Mouse (Mus musculus): ENCODE results near the gene Pcnp.

The Pcnp gene

DNA sequence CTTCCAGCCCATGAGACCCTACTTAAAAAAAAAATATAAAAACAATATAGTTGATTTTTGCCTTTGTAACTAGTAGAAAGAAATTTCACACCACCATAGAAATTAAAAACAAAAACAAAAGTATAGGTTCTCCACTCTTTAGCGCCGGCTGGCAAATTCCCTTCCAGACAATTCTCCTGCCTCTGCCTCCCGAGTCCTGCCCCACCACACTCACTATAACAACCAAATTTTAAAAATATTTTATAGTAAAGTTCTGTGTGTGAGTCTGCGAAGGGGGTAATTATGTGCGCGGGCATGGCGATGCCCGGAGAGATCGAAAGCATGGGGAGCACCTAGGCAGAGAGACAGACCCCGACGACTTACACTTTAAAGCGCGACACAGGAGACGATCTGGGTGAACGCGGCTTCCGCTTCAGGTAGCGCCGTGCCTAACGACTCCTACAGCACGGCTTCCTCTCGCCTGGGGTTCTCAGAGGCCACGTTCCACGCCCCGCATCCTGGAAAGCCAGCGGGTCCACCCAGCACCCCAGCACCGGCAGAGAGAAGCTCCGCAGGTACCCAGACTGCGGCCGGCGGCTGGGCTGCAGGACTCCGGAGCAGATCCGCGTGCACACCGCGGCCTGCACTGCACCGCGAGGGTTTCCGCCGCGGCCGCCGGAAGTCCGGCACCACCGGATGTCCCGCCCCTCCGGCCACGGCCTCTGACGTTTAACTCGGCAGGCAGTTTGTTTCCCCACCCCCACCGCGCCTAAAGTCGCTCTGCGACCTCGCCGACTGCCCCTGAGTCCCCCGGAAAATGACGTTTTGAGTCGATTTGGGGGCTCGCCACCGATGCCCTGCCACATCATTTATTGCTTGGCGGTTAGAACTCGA is 7.8 kb upstream of the Pcnp start, which contains the start of gene Trmt10c:
Gene Trmt10c, minus strand, starts transcription at position 682 of the 873 bp plus-strand sequence.
- in situ Hi-C loops (cut with MboI; ENCODE audit: unreplicated experiment in 2 of 2): no loop called here

DNA sequence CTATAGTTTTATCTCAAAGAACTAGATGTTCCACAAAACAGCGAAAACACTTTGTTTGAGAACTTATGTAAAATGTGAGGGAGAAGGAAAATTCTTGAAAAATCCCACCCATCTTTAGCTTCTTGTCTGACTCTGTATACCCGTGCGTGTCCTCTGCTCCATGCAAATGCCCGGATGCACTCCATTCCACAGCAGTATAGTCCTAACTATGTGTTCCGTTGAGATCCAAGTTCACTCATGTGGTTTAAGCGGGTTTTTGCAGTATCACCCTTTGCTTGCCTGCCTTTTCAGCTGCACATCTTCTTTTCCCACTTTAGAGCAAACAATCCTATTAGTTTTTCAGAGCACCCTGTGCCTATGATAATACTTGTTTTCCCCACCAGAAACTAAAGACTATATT is 7.0 kb upstream of the Pcnp start:
- in situ Hi-C loops (cut with MboI; ENCODE audit: unreplicated experiment in 2 of 2): no loop called here

DNA sequence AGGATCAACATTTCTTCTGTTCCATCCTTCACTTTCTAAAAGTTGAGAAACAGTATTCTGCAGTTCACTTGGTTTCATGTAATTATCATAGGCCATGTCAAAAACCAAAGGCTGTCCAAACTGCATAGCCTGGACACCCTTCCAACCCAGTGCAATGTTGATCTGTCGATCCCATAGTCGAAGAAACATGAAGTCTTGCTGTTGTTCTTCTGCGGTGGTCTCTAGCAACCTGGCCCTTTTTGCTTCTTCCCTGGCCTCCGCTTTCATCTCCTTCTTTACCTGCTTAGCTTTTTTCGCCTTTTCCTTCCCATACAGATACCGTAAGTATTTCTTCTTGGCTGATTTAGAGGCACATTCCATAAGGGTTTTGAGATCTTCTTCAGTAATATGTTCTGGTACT is 5.0 kb upstream of the Pcnp start:
- in situ Hi-C loops (cut with MboI; ENCODE audit: unreplicated experiment in 2 of 2): loop anchor here (5.0 kb wide), 2 partner anchors 33 to 62 kb away; partner anchors contain the start of gene Zbtb11 (in 1 of the 2)

DNA sequence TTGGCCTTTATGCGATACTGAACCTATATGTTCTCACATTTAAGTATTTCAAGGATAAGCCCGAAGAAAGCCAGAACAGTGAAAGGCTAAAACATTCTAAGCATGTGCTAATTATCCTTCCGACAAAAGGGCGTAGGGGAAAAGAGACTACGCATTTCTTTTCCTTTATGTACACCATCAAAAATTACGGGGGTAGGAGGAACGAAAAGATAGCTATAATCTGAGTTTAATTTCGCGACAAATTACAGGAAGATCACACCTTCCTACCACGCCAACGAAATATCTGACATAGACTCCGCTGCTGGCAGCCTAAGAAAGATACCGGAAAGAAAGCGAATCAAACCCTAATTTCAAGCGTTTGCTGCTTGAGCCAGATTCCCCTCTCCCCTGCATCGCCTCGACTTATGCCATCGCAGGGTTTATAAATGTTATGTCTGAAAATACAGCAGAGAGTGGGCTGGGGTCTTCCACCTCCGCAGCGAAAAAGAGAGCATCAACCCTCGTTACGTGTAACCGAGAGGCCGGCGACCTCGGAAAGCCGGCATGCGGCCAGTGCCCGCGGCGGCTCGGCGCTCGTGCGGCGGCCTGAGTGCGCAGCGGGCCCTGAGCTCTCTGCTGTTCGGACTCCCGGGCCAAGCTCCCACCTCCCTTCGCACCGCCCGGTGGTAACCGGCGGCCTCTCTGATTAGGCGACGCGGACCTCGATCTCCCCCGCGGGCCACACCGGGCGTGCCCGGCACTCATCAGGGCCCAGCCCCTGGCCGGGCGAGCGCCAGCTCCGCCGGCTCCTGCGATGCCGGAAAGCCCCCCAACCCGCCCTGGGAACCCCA is 602 bp downstream of the Pcnp start:
- in situ Hi-C loops (cut with MboI; ENCODE audit: unreplicated experiment in 2 of 2): loop anchor here (5.0 kb wide), 2 partner anchors 38 to 57 kb away; partner anchors contain the start of gene Zbtb11 (in 1 of the 2)

DNA sequence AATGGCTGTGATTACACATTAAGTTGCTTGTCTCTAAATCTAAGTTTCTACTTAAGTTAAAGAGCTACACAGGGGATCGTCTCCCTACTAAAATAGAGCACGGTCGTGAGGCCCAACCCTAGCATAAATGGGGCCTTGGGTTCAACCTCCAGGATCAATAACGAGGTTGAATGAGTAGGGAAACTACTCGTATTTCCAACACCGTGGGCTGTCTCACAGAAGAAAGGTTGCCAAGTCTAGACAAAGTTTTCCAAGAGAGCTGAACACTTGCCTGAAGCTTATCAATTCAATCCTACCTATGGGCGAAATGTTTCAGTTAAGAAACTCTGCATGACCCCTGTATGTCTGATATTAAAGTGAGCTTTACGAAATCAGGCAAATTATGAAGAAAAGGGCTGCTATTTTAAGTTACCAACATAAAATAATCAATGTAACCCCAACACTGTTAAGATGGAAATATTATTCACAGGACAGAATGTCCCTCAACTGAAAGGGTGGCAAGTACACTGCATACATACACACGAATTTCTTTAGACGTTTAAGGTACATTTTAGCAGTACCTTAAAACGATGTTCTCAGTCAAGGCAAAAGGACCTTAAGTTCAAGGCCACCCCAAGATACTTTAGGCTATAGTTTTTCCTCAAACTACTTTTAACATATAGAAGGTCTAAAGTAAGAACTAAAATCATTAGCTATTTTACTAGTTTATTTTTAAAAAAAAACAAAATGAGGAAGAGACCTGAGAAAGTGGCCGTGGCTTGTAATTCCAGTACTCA is 1.5 kb downstream of the Pcnp start:
- in situ Hi-C loops (cut with MboI; ENCODE audit: unreplicated experiment in 2 of 2): loop anchor here (5.0 kb wide), 2 partner anchors 39 to 56 kb away; partner anchors contain the start of gene Zbtb11 (in 1 of the 2)

DNA sequence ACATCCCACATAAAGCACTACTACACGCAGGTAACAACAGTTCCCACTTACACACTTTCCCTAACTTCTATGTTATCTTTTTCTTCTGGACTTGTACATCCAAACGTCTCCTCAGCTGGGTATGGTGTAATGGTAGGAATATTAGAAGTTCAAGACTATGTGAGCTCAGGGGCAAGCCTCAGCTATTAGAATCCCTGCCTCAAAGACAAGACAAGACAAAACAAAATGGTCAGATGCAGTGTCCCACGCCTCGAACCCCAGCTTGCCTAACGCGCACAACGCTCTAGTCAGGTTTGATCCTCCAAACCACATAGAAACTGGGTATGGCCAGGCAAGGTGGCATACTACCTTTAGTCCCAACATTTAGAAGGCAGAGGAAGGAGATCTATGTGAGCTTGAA is 9.9 kb downstream of the Pcnp start:
- in situ Hi-C loops (cut with MboI; ENCODE audit: unreplicated experiment in 2 of 2): no loop called here

DNA sequence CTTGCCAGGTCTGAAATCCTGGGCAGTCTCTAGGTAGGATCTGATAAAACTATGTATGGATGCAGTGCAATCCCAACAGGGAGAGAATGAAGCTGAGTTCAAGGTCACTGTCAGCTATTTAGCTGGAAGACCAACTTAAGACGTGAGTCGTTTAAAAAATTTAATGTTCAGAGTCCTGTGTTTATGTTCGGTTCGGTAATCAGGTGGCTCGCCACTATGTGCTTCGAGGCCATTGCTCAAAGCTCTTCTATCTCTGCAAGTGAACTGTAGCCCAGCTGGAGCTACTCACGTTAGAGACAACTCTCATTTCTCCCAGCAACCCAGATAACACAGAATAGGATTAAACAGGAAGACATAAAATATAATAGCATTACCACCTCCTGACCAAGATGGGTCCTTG is 15.5 kb downstream of the Pcnp start:
- in situ Hi-C loops (cut with MboI; ENCODE audit: unreplicated experiment in 2 of 2): no loop called here

DNA sequence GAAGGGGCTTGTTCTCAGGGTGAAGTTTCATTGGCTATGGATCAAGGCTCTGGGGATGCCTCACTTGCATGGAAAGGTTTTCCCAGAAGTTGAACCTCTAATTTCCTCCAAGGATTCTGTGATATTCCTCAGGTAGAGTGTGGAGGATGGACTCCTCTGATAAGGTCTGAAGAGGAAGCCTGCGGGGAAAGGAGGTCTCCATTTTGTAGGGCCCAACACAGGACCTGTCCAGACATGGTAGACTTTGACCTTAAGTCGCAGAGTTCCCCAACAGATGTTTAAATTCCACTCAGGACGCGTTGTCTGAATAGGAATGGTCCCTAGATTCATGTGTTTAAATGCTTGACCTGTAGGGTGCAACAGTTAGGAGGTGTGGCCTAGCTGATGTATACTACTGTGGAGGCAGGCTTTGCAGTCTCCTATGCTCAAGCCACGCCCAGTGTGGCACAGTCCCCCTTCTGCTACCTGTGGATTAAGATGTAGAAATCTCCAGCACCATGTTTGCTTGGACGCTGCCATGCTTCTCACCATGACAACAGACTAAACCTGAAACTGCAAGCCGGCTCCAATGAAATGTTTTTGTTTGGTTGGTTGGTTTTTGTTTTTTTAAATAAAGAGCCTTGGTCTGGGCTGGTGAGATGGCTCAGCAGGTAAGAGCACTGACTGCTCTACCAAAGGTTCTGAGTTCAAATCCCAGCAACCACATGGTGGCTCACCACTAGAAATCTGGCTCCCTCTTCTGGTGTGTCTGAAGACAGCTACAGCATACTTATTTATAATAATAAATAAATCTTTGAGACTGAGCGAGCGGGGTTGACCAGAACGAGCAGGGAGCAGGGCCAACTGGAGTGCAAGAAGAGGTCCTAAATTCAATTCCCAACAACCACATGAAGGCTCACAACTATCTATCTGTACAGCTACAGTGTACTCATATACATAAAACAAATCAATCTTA is 16.5 kb downstream of the Pcnp start:
- in situ Hi-C loops (cut with MboI; ENCODE audit: unreplicated experiment in 2 of 2): no loop called here

DNA sequence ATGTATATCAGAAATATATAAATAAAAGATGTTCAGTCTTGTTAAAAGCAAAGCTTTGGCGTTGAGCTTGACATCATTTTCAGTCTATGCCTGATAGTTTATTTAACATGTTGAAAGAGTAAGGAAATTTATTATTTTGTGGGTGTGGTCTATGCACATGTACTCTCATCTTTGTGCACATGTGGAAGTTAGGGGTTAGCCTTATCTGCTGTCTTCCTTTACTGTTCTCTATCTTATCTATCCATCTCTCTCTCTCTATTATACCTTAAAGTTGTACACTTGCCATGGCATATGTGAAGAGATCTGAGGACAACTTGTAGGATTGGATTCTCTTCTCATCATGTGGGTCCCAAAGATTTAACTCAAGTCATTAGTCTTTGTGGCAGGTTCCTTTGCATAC is 20.7 kb downstream of the Pcnp start:
- in situ Hi-C loops (cut with MboI; ENCODE audit: unreplicated experiment in 2 of 2): no loop called here

DNA sequence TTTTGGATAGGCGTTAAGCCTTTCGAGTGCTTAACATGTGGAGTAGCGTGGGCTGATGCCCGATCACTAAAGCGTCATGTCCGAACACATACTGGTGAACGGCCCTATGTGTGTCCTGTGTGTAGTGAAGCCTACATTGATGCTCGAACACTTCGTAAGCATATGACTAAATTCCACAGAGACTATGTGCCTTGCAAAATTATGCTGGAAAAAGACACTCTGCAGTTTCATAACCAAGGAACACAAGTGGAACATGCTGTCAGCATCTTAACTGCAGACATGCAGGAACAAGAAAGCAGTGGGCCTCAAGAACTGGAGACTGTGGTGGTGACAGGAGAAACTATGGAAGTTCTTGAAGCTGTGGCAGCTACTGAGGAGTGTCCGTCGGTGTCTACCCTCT is 22.7 kb downstream of the Pcnp start:
- in situ Hi-C loops (cut with MboI; ENCODE audit: unreplicated experiment in 2 of 2): no loop called here

DNA sequence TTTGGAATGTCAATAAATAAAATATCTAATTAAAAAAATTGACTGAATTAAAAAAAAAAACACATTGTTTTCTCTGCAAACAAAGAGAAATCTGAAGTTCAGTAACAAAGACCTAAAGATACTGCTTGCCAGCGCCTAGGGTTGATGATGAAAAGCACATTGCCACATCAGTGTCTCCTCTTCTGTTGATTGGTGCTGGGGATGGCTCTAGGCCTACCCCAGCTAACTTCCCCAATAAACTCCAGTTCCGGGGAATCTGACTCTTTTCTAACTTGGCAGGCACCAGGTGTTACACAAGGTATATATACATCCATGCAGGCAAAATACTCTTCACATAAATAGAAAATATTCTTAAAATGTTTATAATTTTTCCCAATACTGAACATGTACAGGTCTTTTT is 35.3 kb downstream of the Pcnp start:
- in situ Hi-C loops (cut with MboI; ENCODE audit: unreplicated experiment in 2 of 2): no loop called here

DNA sequence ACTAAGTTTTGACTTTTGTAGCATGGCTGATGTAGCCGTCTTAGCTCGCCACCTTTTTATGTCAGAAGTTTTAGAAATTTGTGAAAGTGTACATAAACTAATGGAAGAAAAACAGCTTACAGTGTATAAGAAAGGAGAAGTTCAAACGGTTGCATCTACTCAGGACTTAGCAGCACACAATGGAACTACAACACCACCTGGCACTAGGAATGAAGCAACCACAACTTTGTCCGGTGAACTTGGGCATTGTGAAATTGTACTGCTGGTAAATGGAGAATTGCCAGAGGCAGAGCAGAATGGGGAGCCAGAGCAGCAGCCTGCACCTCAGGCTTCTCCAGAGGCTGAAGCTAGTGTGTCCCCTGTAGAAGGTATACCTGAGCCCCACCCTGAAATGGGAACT is 39.2 kb downstream of the Pcnp start:
- in situ Hi-C loops (cut with MboI; ENCODE audit: unreplicated experiment in 2 of 2): no loop called here

DNA sequence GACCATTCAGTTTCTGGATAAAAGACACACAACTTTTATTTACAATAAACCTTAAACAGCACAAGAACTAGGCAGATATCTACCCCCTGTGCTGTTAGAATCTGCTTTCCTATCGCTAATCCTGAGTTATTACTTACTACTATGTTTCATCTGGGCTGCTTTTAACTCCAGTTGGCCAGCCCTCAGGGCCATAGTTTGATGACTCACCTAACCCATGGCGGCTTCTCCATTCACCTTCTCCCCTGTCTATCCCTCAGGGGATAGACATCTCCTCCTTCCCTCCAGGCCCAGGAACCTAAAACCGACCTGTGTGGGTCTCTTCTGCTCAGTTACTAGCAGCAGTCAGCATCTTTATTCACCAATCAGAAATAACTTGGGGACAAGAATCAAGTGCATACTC is 43.5 kb downstream of the Pcnp start:
- in situ Hi-C loops (cut with MboI; ENCODE audit: unreplicated experiment in 2 of 2): no loop called here

DNA sequence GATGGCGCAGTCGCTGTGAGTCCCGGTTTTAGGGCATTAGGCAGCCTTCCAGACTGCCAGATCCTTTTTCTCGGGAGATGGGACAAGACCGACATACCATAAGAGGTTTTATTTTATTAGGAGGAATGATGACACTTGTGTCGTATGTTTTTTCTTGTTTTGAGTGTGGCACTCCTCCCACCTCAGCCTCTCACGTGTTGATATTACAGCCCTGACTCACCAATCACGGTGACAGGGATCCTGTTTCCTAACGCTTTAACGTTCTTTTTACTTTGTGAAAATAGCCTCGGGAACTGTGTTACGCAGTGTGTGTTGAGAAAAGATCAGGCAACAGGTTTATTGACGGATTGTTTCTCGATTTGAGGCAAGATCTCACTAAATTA is 54.6 kb downstream of the Pcnp start:
- in situ Hi-C loops (cut with MboI; ENCODE audit: unreplicated experiment in 2 of 2): loop anchor here (5.0 to 25.0 kb wide), 5 partner anchors 52 to 1112 kb away; partner anchors contain the start of gene Pcnp (in 1 of the 2)

DNA sequence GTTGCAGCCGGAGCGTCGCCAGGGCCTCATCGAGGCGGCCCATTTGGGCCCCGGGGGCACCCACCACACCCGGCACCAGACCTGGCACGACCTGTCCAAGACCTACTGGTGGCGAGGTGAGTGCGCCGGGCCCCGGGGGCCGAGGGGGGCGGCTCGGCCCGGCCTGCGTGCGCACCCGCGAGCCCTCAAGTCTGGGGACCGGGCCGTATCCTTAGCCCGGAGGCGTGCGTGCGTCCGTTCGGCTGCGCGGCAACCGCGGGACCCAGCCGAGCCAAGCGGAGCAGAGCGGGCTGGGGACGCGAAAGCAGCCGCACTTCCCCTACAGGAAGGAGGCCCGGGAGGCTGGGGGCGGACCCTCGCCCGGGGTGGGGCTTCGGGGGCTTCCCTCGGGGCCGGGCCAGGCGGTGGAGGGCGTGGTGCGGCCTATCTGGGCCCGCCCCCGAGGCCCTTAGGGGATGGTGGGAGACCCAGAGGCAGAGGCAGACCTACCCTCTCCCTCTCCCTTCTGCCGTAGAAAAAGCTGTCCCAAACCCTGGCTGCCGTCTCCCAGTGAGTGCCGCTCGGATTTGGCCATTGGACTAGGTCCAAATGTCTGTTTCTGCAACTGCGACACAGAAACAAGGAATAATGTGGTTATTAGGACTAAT is 55.2 kb downstream of the Pcnp start:
- in situ Hi-C loops (cut with MboI; ENCODE audit: unreplicated experiment in 2 of 2): loop anchor here (5.0 to 25.0 kb wide), 5 partner anchors 53 to 1113 kb away; partner anchors contain the start of gene Pcnp (in 1 of the 2)

DNA sequence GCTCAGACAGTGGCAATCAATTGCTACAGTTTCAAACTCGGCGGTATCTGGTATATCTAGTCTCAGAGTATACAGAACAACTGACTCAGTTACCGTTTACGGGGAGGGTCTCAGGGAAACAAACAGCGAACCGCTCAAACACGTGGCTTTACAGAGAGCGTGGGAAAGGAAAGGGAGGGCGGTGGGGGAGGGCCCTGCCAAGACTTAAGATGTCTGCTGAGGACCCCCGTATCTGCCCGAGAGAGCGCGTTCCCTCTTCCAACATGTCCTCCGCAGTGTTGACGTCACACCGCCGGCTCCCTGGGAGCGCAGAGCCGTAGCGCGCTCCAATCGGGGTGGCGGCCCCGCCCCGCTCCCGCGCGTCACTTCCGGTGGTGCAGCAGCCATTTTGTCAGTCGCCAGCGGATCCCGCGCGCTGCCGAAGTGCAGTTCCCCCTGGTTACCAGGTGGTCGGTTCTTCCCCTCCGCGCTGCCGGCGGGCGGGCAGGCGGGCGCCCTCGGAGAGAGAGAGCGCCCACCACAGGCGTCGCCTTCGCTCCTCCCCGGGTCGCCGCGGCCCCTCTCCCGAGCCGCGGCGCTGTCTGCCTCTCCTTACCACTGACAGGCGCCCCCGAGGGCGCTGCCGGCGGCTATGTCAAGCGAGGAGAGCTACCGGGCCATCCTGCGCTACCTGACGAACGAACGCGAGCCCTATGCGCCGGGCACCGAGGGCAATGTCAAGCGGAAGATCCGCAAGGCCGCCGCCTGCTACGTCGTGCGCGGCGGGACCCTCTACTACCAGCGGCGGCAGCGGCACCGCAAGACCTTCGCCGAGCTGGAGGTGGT is 55.9 kb downstream of the Pcnp start, which contains the start of gene Zbtb11:
Gene Zbtb11, plus strand, starts transcription at position 453 of the 825 bp plus-strand sequence.
- in situ Hi-C loops (cut with MboI; ENCODE audit: unreplicated experiment in 2 of 2): loop anchor here (5.0 to 25.0 kb wide), 5 partner anchors 54 to 1114 kb away; partner anchors contain the start of gene Pcnp (in 1 of the 2)

DNA sequence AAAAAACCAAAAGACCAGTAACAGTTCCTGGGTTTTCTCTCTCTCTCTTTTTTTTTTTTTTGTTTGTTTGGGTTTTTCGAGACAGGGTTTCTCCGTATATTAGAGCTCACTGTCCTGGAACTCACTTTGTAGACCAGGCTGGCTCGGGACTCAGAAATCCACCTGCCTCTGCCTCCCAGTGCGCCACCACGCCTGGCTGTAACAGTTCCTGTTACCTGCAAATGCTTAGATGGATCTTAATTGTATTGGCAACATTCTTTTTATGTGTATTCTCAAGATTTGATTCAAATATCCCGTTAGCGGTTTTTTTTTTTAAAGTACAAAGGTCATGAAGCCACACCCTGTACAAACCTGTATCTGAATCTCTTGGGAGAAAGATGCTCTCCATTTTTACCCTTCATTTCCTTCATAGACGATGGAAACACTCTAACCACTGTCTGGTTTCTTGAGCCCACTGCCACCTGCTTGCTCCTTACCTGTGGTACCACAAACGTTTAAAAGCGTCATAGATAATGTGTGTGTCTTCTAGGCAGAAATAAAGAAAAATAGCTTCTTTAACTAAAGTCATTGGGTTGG is 56.8 kb downstream of the Pcnp start:
- in situ Hi-C loops (cut with MboI; ENCODE audit: unreplicated experiment in 2 of 2): loop anchor here (5.0 to 25.0 kb wide), 5 partner anchors 55 to 1115 kb away; partner anchors contain the start of gene Pcnp (in 1 of the 2)
